Mouse (Mus musculus): ENCODE results near the gene Isy1.

- TF ChIP-seq CTCF (IDR thresholded peaks at IDR 0.05; ENCODE audit: low read depth, low read length): no peak
- peak; percentile 76 for TF ChIP-seq POLR2A (IDR thresholded peaks at IDR 0.05; ENCODE audit: borderline replicate concordance, low read depth, low read length)
Measured at GRCm38 (mm10) chr6:87838551-87839197, at the start of gene Isy1.
